Mouse (Mus musculus) layer of hippocampus, adult 9-11 months (tissue): ENCODE results near the gene Slc6a4.
A peak's percentile ranks its signal among the peaks of the same experiment; 100 is the strongest.
"Not testable (repeated sequence)": the region's sequence is repeated elsewhere in the genome, so short reads cannot be mapped to it uniquely, and the experiment has no call there.

Source experiments
- DNase-seq: peaks from one replicate; pipeline ENCODE4 v3.0.0; 2022

Slc6a4 gene

GRCm38 (mm10) chr11:77021749-77022396, 23.5 kb downstream of the Slc6a4 start:
- DNase-seq: no peak

GRCm38 (mm10) chr11:77026559-77026958, 28.2 kb downstream of the Slc6a4 start:
- no peak for DNase-seq

GRCm38 (mm10) chr11:77028157-77028556, 29.8 kb downstream of the Slc6a4 start:
- no peak for DNase-seq

- DNase-seq: no peak
These were observed 32.9 kb downstream of the Slc6a4 start for GRCm38 (mm10) chr11:77031151-77031934.

- no peak for DNase-seq
These were observed 43.5 kb downstream of the Slc6a4 start for GRCm38 (mm10) chr11:77041891-77042290.

- DNase-seq: no peak
These were observed 44.4 kb downstream of the Slc6a4 start for GRCm38 (mm10) chr11:77042816-77043215.

- no peak for DNase-seq
These were observed 63.5 kb downstream of the Slc6a4 start for GRCm38 (mm10) chr11:77061951-77062350.

- DNase-seq: no peak
These were observed 65.0 kb downstream of the Slc6a4 start for GRCm38 (mm10) chr11:77063406-77063805.

- no peak for DNase-seq
These were observed 70.4 kb downstream of the Slc6a4 start for GRCm38 (mm10) chr11:77068825-77069224.

GRCm38 (mm10) chr11:77070721-77071120, 72.3 kb downstream of the Slc6a4 start:
- no peak for DNase-seq

GRCm38 (mm10) chr11:77077331-77077730, 78.9 kb downstream of the Slc6a4 start:
- not testable (repeated sequence) for DNase-seq

GRCm38 (mm10) chr11:77077792-77078191, 79.4 kb downstream of the Slc6a4 start:
- no peak for DNase-seq

GRCm38 (mm10) chr11:77078273-77079134, 80.1 kb downstream of the Slc6a4 start, which contains the start of gene Nsrp1:
Gene Nsrp1, minus strand, starts transcription at chr11:77078435.
- DNase-seq: peak; percentile 94

GRCm38 (mm10) chr11:77079361-77079760, 81.0 kb downstream of the Slc6a4 start:
- no peak for DNase-seq
